ENCODE assay signal across 30 mouse cellular contexts in the genomic region with DNA sequence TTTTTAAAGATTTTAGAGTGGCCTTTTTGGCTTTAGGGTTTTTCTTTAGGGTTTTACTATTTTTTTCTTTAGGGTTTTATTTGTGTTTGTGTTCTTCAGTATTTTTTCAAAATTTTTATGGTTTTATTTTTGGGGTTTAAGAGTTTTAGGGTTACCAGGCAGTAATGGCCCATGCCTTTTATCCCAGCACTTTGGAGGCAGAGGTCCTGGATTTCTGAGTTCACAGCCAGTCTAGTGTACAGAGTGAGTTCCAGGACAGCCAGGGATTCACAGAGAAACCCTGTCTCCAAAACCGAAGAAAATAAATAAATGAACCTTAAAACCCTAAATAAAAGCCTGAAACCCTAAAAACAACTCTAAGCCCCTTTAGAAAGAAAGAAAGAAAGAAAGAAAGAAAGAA. TPM values are rescaled to one million over a fixed set of nuclear protein-coding genes. Genes with fewer than 3 reads are reported as not detected.
DNase-seq lines count a peak whose midpoint lies in the region.
"Had no signal": no experiment of that assay in that cellular context is flagged by ENCODE, and none has a peak within 500 bp of the region (broad histone marks: within the 10 kb centered on the region; RNA-seq: fewer than 3 reads in every experiment).

No protein-coding gene starts in this region.

- H3K36me3 ChIP-seq in forebrain, embryonic 10.5 days (replicated peaks) = no peaks in the 10 kb centered on the region
- H3K36me3 ChIP-seq: G1E had no signal

- 77% methylated on average over 1 of the region's 1 CpGs for WGBS in forebrain, embryonic 10.5 days

- H3K27ac ChIP-seq in forebrain, embryonic 10.5 days = no peak overlapping the region

- no peak overlapping the region for H3K4me3 ChIP-seq in forebrain, embryonic 10.5 days

- H3K4me1 ChIP-seq in forebrain, embryonic 10.5 days = no peaks in the 10 kb centered on the region

- intact Hi-C loops in heart, postnatal 10 days (cut with DNase I) = no loop called here
- intact Hi-C loops in left cerebral cortex, postnatal 10 days (cut with DNase I) = no loop called here

- H3K27me3 ChIP-seq in forebrain, embryonic 10.5 days (ENCODE audit: poor library complexity, severe bottlenecking) = no peaks in the 10 kb centered on the region
- H3K27me3 ChIP-seq: CH12.LX, Patski had no signal

- peak; percentile 58 for DNase-seq in heart, adult 11 months
- DNase-seq in heart, postnatal 10 days = no peak
- peak; percentile 47 for DNase-seq in 3T3-L1 (ENCODE audit: low read depth, low spot score)
- peak; percentile 13 for DNase-seq in NIH3T3 (ENCODE audit: low read depth)
- DNase-seq in adipocyte (ENCODE audit: low spot score) = peak; percentile 58
- DNase-seq in kidney, adult 18-20 months = no peak
- DNase-seq in left cerebral cortex, postnatal 10 days (ENCODE audit: extremely low spot score in 1 of 2, low spot score in 2 of 2) = no peak
- DNase-seq in forebrain, embryonic 10.5 days (ENCODE audit: extremely low spot score, low spot score) = no peak
- DNase-seq: adrenal gland, adult 2 months; adrenal gland, adult 8-10 months; adrenal gland, postnatal 10 days; adrenal gland, postnatal 14 days; adrenal gland, postnatal 25 days; adrenal gland, postnatal 36 days; B cell, adult 2 months; cerebellum, adult 11 months; cerebellum, adult 11-12 months; cerebellum, adult 18-20 months; cerebellum, adult 2 months; cerebellum, adult 8-10 months had no signal

- H3K9me3 ChIP-seq in forebrain, embryonic 10.5 days = 0 out of 2 replicates have a peak, but pooled peaks cover 2% of the 10 kb centered on the region
- H3K9me3 ChIP-seq: G1E had no signal

RNA-seq across cellular contexts. Expression of a gene that starts 34.5 kb away (rescaled TPM):
- total RNA-seq in heart, postnatal 10 days (2021) = not detected
- total RNA-seq in left cerebral cortex, postnatal 10 days (2021) = not detected
- polyA plus RNA-seq in forebrain, embryonic 10.5 days (2016; fragmentation: Nextera tagmentation; extraction: Ambion mirVana) = not detected in 2 replicates
- total RNA-seq: adrenal gland, adult 18-20 months; adrenal gland, adult 2 months; adrenal gland, adult 8-10 months; adrenal gland, postnatal 10 days; adrenal gland, postnatal 14 days; adrenal gland, postnatal 25 days; adrenal gland, postnatal 36 days; adrenal gland, postnatal 4 days; ES-E14; MEL had no signal
- polyA plus RNA-seq: activated CD4-positive, CD25-positive, alpha-beta regulatory T cell, adult 4 months; adrenal gland, adult 2 months; brain, embryonic 14.5 days; C2C12; cerebellum, adult 2 months; G1E; Patski had no signal

Comparison
In these comparisons a context has a peak if more than half of its experiments do, and no peak if none do; other contexts are left out.
1. DNase-seq: peak in heart, adult 11 months (single experiment), 3T3-L1 (single experiment), NIH3T3 (single experiment) and adipocyte (single experiment); none in heart, postnatal 10 days (0 of 2), kidney, adult 18-20 months (single experiment), left cerebral cortex, postnatal 10 days (0 of 2) and forebrain, embryonic 10.5 days (single experiment).